Mouse (Mus musculus) embryonic fibroblast, embryonic 13.5 days (primary cell): ENCODE data around the gene Als2.

Experiments used
- CTCF ChIP-seq: IDR thresholded peaks from 2 replicates; pipeline ENCODE4 v1.5.1; 2011; ENCODE audit warnings: mild to moderate bottlenecking, control low read depth, low read length, moderate library complexity, borderline replicate concordance; ENCODE audit not compliant: insufficient read depth
- POLR2A ChIP-seq: IDR thresholded peaks from 2 replicates; pipeline ENCODE4 v1.6.1; 2011; ENCODE audit warnings: low read depth, mild to moderate bottlenecking, control low read depth, low read length, moderate library complexity

GRCm38 (mm10) chr1:59237614-59238211 lies 682 bp upstream of the Als2 start:
- TF ChIP-seq CTCF (peak; percentile 30; the same call in 1 of the 2 replicates), POLR2A (no peak)
